Mouse (Mus musculus) ES-Bruce4 (cell line): ENCODE results near the gene Actc1.

ENCODE experiments used
- CTCF ChIP-seq: IDR thresholded peaks from one replicate; pipeline ENCODE4 v1.8.1; 2011; ENCODE audit warnings: low read depth, low read length
- POLR2A ChIP-seq: IDR thresholded peaks from one replicate; pipeline ENCODE4 v1.8.1; 2011; ENCODE audit warnings: low read length; ENCODE audit not compliant: insufficient read depth

- TF ChIP-seq POLR2A, result no peak
- TF ChIP-seq CTCF, result no peak
Measured at GRCm38 (mm10) chr2:114047960-114048611, 5.3 kb downstream of the Actc1 start.
